Mouse (Mus musculus) cerebellum, postnatal 4 days (tissue): ENCODE results near the gene Olfr15.

Experiments
- DNase-seq, 2 experiments: peaks; one replicate each; pipeline ENCODE4 v3.0.0; 2022; ENCODE audit warnings: low spot score in 2 of 2, mixed read lengths in 1 of 2

Olfr15 gene

DNA sequence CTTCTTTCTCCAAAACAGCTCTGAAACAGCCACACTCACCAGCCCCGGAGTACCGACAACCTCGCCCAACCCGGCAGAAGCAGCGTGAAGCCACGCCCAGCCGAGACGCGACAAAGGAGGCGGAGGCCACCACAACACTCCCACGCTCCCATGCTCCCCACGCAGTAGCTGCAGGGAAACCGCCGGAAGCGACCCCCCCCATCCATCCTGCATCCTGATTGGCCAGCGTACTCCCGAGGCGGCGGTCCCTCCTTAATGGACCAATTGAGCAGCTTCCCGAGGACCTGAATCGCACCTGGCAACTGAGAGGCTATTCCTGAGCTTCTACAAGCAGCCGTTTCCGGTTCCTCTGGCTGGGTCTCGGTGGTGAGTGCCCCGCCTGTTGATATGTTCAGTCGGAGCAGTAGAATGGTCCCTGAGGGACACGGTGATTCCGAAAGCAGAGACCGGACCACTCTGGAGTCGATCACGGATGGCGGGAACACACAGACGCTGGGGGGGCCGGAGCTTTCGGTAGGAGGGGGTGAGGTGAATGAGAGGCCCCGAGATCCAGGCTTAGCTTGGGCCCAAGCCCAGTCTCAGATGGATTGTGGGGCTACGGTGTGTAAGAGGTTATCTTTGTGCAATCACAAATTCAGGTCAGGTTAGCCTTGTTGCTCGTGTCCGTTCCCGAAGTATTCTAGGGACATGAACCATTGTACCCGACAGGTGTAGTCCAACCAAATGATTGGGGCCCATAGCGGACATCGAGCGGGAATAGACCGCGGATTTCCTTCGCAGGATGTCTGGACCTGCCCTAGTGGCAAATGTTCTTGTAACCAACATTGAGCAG lies 41.8 kb downstream of the Olfr15 start, which contains the start of gene Naa60:
Gene Naa60, plus strand, starts transcription at position 160 of the 832 bp plus-strand sequence.
- peak; percentile 69 to 87 for DNase-seq

DNA sequence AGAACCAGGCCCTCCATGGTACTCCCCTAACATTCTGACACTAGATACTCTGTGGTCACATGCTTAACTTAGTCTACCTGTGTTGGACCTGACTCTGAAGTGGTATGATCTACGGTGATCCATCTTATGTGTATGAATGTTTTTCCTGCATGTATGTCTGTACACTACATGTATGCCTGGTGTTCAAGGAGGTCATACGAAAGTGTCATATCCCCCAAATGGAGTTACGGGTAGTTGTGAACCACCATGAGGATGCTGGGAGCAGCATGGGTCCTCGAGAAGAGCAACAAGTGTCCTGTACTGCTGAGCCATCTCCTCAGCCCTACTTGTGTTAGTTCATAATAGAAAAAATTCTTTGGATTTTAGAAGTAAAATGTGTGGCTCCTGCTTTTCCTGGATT lies 45.7 kb downstream of the Olfr15 start:
- no peak for DNase-seq

DNA sequence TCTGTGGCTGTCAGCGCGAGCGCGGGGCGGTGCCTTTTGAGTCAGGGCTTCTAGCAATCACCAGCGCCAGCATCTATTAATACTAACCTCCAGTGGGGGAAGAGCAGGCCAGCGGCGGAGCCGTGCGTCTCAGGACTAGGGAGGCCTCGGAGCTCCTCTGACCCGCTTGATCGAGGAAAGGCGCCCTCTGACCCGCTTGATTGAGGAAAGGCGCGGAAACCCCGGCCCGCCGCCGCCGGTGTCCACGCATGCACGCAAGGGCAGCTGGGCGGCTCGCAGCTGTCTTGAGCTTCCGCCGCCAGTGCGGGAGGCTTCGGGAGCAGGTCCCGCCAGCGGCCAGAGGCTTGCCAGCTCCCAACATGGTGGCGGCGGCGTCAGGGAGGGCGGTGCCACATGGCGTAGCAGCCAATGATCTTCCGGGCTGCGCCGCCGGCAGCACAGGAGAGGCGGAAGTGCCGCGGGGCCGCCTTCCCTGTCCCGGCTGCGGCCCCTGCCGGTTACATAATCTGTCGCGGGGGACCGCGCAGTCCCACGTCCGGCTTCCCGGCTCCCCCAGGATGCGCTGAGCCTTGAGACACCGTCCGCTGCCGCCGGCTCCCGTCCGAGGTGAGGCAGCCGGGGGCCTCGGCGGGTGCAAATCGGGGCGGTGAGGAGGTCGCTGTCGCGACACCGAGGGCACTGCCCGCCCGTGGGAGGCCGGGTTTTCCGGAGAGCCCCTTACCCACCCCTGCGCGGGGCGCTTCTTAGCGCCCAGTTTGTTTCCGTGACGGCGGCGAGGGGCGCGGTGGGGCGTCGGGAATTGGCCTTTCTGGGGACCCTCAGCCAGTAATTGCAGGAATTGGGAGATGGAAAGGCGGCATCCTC lies 53.8 kb downstream of the Olfr15 start, which contains the start of the genes Zfp597 and Gm20695:
Gene Zfp597, minus strand, starts transcription at position 361 of the 864 bp plus-strand sequence.
Gene Gm20695, plus strand, starts transcription at position 448 of the 864 bp plus-strand sequence.
- DNase-seq = peak; percentile 92 to 96

DNA sequence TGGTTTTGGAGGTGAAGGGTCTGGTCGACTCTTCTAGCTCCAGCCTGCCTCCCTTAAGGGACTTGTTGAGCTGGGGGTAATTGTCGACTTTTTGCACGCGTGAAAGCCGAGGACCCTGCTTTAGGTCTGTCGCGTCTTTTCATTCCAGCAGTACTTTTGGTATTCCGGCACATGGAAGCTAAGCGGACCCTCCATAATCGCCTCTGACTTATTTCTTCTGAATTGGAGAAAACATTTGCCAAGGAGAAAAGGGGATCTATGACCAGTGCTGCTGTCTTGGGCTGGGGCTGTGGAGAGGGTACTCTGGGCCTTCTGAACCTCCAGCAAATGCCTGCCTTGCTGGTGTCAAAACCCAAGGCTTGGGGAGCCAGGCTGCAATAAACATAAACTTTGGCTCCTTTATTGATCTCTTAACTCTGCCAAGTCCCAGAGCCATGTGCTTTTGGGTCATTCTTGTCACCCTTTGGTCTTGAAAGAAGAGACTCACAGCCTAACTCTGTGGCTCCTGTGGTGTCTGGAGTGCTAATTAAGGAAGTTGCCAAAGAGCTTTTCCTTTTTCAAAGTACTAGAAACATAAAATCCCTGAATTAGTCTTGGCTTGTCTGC lies 54.5 kb downstream of the Olfr15 start:
- DNase-seq = no peak

DNA sequence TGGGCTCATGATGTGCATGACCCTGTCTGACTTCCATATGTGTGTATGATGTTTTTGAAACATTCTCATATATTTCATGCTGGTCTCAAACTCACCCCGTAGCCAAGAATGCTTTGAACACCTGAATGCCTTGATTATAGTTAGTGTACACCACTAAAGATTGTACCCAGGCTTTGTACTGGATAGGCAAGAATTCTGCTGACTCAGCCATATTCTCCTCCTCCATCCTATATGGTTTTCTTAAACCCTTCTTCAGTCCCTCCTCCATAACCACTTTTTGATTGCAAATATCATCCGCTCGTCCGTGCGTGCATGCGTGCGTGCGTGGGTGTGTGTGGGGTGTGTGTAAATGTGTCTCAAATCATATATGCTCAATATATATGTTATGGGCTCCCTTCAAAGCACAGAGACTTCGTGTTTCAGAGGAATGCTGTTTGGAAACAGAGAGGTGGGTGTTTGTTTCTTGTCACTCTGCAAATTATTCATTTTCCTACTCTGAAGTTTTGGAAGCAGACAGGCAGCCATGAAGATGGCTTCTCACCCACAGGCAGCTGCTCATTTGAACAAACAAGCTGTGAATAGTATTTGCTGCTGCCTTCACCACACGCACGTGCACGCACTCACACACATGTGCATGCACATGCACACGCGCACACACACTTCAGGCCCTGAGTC lies 61.1 kb downstream of the Olfr15 start:
- DNase-seq = no peak

DNA sequence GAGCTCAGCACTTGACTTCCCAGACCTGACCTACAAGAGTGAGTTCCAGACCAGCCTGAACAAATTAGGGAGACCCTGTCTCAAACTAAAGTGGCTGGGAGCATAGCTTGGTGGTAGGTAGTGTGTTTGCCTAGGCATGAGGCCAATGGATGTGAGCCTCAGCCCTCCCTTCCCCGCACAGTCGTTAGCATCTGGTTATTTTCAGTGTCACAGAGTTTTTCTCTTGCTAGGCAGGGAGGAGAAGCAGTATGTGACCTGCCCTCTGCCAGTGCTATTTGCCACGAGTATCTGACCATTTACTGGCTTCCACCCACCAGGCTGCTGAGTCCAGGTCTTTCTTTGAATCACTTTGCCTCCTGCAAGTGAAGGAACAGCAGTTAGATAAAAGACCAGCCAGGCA lies 63.1 kb downstream of the Olfr15 start:
- DNase-seq = no peak
